13 mouse cellular contexts compared by ENCODE assay signal in genomic region chr14:62254371-62254770, GRCm38 (mm10). TPM values are rescaled to one million over a fixed set of nuclear protein-coding genes. Genes with fewer than 3 reads are reported as not detected.
DNase-seq lines count a peak whose midpoint lies in the region; ATAC-seq and TF ChIP-seq lines count a peak whose summit lies in the region.
"Had no signal": no experiment of that assay in that cellular context is flagged by ENCODE, and none has a peak within 500 bp of the region (broad histone marks: within the 10 kb centered on the region; RNA-seq: fewer than 3 reads in every experiment).

No protein-coding gene starts in this region.

- no peak for TF ChIP-seq POLR2A in limb, embryonic 14.5 days (IDR thresholded peaks at IDR 0.05; ENCODE audit: borderline replicate concordance, extremely low read depth, insufficient read depth, insufficient read length)

- H3K79me3 ChIP-seq in C2C12 (ENCODE audit: low read depth), result no peaks in the 10 kb centered on the region

- no peak for ATAC-seq in limb, embryonic 14.5 days (ENCODE audit: low FRiP score, low read depth)
- ATAC-seq: inflammation-experienced regulatory T-cells, adult 6 months; Patski had no signal

- H3K36me3 ChIP-seq in limb, embryonic 14.5 days (ENCODE audit: control insufficient read depth, insufficient read depth, low read length), result no peaks in the 10 kb centered on the region
- H3K36me3 ChIP-seq in limb, embryonic 10.5 days, result no peaks in the 10 kb centered on the region
- H3K36me3 ChIP-seq in C2C12 (ENCODE audit: control insufficient read depth, insufficient read depth), result no peaks in the 10 kb centered on the region
- H3K36me3 ChIP-seq: lung, embryonic 15.5 days had no signal

- H3K4me1 ChIP-seq in limb, embryonic 14.5 days (ENCODE audit: control insufficient read depth, insufficient read depth, low read length), result peaks cover 5% of the 10 kb centered on the region
- peaks cover 10% of the 10 kb centered on the region for H3K4me1 ChIP-seq in limb, embryonic 10.5 days

- peak; percentile 29 for DNase-seq in limb, embryonic 14.5 days (ENCODE audit: low spot score)
- DNase-seq in limb, embryonic 10.5 days (ENCODE audit: low spot score), result no peak
- DNase-seq in R1 (ENCODE audit: low read depth, low spot score), result peak; percentile 63
- DNase-seq in mesoderm, embryonic 11.5 days (ENCODE audit: low read depth, low spot score), result peak; percentile 61
- no peak for DNase-seq in B cell, adult 2 months
- no peak for DNase-seq in layer of hippocampus, adult 9-11 months
- DNase-seq: gastrocnemius, postnatal 25 days; right cerebral cortex, adult 18-20 months; thymus, postnatal 14 days had no signal

- H3K9me3 ChIP-seq in limb, embryonic 14.5 days (ENCODE audit: control insufficient read depth, low read length), result no peaks in the 10 kb centered on the region
- no peaks in the 10 kb centered on the region for H3K9me3 ChIP-seq in limb, embryonic 10.5 days (replicated peaks)
- H3K9me3 ChIP-seq: lung, embryonic 15.5 days had no signal

- H3K79me2 ChIP-seq in C2C12 (ENCODE audit: control insufficient read depth, insufficient read depth), result no peaks in the 10 kb centered on the region

- no peak for TF ChIP-seq CTCF in C2C12 (IDR thresholded peaks at IDR 0.05; ENCODE audit: control insufficient read depth, insufficient read depth, insufficient read length)

- no peak overlapping the region for H3ac ChIP-seq in C2C12 (ENCODE audit: control insufficient read depth, insufficient read length, low read depth)

- WGBS in limb, embryonic 14.5 days, result 59% methylated on average over 8 of the region's 8 CpGs
- 60% methylated on average over 8 of the region's 8 CpGs for WGBS in limb, embryonic 10.5 days

- H3K4me3 ChIP-seq in limb, embryonic 14.5 days (replicated peaks; ENCODE audit: low read length), result no peak overlapping the region
- no peak overlapping the region for H3K4me3 ChIP-seq in limb, embryonic 10.5 days
- H3K4me3 ChIP-seq in C2C12 (ENCODE audit: insufficient read depth, poor library complexity, severe bottlenecking), result no peak overlapping the region
- H3K4me3 ChIP-seq: lung, embryonic 15.5 days had no signal

- H3K4me2 ChIP-seq in limb, embryonic 14.5 days (replicated peaks; ENCODE audit: low read depth, low read length, severe bottlenecking), result no peak overlapping the region
- H3K4me2 ChIP-seq: lung, embryonic 15.5 days had no signal

- no peak overlapping the region for H3K27ac ChIP-seq in limb, embryonic 14.5 days (replicated peaks; ENCODE audit: low read depth, low read length)
- H3K27ac ChIP-seq in limb, embryonic 10.5 days, result no peak overlapping the region
- H3K27ac ChIP-seq: lung, embryonic 15.5 days had no signal

- no peaks in the 10 kb centered on the region for H3K27me3 ChIP-seq in limb, embryonic 14.5 days (ENCODE audit: control insufficient read depth, insufficient read depth, low read length)
- H3K27me3 ChIP-seq in limb, embryonic 10.5 days (ENCODE audit: low read depth, poor library complexity, severe bottlenecking), result no peaks in the 10 kb centered on the region
- no peaks in the 10 kb centered on the region for H3K27me3 ChIP-seq in C2C12 (ENCODE audit: control insufficient read depth, insufficient read depth, insufficient read length)
- H3K27me3 ChIP-seq: lung, embryonic 15.5 days; Patski had no signal

- no peak overlapping the region for H3K9ac ChIP-seq in limb, embryonic 14.5 days (ENCODE audit: low read depth, low read length, severe bottlenecking)
- H3K9ac ChIP-seq: lung, embryonic 15.5 days had no signal

TF ChIP-seq in C2C12, 6 proteins besides CTCF, POLR2A, EP300 and RAD21:
- no peak for TF ChIP-seq FOSL1 (IDR thresholded peaks at IDR 0.05; ENCODE audit: insufficient read depth, low read length, poor library complexity, severe bottlenecking)
- TF ChIP-seq USF1 (IDR thresholded peaks at IDR 0.05; ENCODE audit: low read depth), result peak; percentile 39
- no peak for TF ChIP-seq MYOD1 (IDR thresholded peaks at IDR 0.05; ENCODE audit: control insufficient read depth, insufficient read length, low read depth)
- no peak for TF ChIP-seq MYOG (IDR thresholded peaks at IDR 0.05; ENCODE audit: control insufficient read depth, extremely low read depth, insufficient read length)
- TF ChIP-seq CEBPB (IDR thresholded peaks at IDR 0.05; ENCODE audit: low read depth), result no peak

RNA-seq across cellular contexts. Expression of gene Rnaseh2b, which starts 38.0 kb away (rescaled TPM):
- polyA plus RNA-seq in limb, embryonic 14.5 days (2012; rRNA removed), result 17.4 and 29.6 TPM in 2 replicates
- 58.8 and 64.3 TPM in 2 replicates for polyA plus RNA-seq in limb, embryonic 14.5 days (2014; fragmentation: Nextera tagmentation; extraction: Ambion mirVana)
- 53.0 and 56.4 TPM in 2 replicates for polyA plus RNA-seq in limb, embryonic 10.5 days (2016; fragmentation: Nextera tagmentation; extraction: Ambion mirVana)
- 15.3 TPM for polyA plus RNA-seq in C2C12 (2012; fragmentation: generic; extraction: Trizol)

RNA-seq across cellular contexts. Expression of gene Dleu7, which starts 38.5 kb away (rescaled TPM):
- polyA plus RNA-seq in limb, embryonic 14.5 days (2012; rRNA removed), result 1.5 and 2.7 TPM in 2 replicates
- 1.6 and 2.4 TPM in 2 replicates for polyA plus RNA-seq in limb, embryonic 14.5 days (2014; fragmentation: Nextera tagmentation; extraction: Ambion mirVana)
- 0.23 and 0.53 TPM in 2 replicates for polyA plus RNA-seq in limb, embryonic 10.5 days (2016; fragmentation: Nextera tagmentation; extraction: Ambion mirVana)
- polyA plus RNA-seq in C2C12 (2012; fragmentation: generic; extraction: Trizol), result not detected
- polyA plus RNA-seq: inflammation-experienced regulatory T-cells, adult 6 months had no signal

Comparison
In these comparisons a context has a peak if more than half of its experiments do, and no peak if none do; other contexts are left out.
1. DNase-seq: peak in limb, embryonic 14.5 days (single experiment), R1 (single experiment) and mesoderm, embryonic 11.5 days (single experiment); none in limb, embryonic 10.5 days (single experiment), B cell, adult 2 months (0 of 2) and layer of hippocampus, adult 9-11 months (single experiment).